Mouse (Mus musculus): ENCODE measurements around the gene Gm45234. TPM values are rescaled to one million over a fixed set of nuclear protein-coding genes. Genes with fewer than 3 reads are reported as not detected.

Gm45234 gene
- polyA plus RNA-seq, 2 experiments, result not detected

GRCm38 (mm10) chr6:124767536-124767919, 11.7 kb upstream of the Gm45234 start:
- H3K27ac ChIP-seq (replicated peaks; ENCODE audit: low read depth, low read length), result no peak overlapping the region
- no peaks in the 10 kb centered on the region for H3K36me3 ChIP-seq (ENCODE audit: control insufficient read depth, insufficient read depth, low read length)
- no peak overlapping the region for H3K4me2 ChIP-seq (replicated peaks; ENCODE audit: low read depth, low read length, severe bottlenecking)
- H3K9ac ChIP-seq (ENCODE audit: low read depth, low read length, severe bottlenecking), result 0 out of 2 replicates have a peak overlapping the region, but pooled peaks have one; percentile 2
- no peak for DNase-seq (ENCODE audit: low spot score)
- H3K9me3 ChIP-seq (ENCODE audit: control insufficient read depth, low read length), result no peaks in the 10 kb centered on the region
- H3K27me3 ChIP-seq (ENCODE audit: control insufficient read depth, insufficient read depth, low read length), result peaks cover 8% of the 10 kb centered on the region; the same call in 1 of the 2 replicates
- no peak for TF ChIP-seq POLR2A (IDR thresholded peaks at IDR 0.05; ENCODE audit: borderline replicate concordance, extremely low read depth, insufficient read depth, insufficient read length)
- 50% methylated on average over 4 of the region's 4 CpGs for WGBS
- no peak for ATAC-seq (ENCODE audit: low FRiP score, low read depth)
- H3K4me1 ChIP-seq (ENCODE audit: control insufficient read depth, insufficient read depth, low read length), result peaks cover 12% of the 10 kb centered on the region; the same call in 1 of the 2 replicates
- H3K4me3 ChIP-seq (replicated peaks; ENCODE audit: low read length), result no peak overlapping the region

- H3K9ac ChIP-seq (ENCODE audit: low read depth, low read length, severe bottlenecking), result no peak overlapping the region
- no peak overlapping the region for H3K4me2 ChIP-seq (replicated peaks; ENCODE audit: low read depth, low read length, severe bottlenecking)
- no peak for DNase-seq (ENCODE audit: low spot score)
- ATAC-seq (ENCODE audit: low FRiP score, low read depth), result no peak
- no peak for TF ChIP-seq POLR2A (IDR thresholded peaks at IDR 0.05; ENCODE audit: borderline replicate concordance, extremely low read depth, insufficient read depth, insufficient read length)
- H3K27ac ChIP-seq (replicated peaks; ENCODE audit: low read depth, low read length), result no peak overlapping the region
- 88% methylated on average over 7 of the region's 7 CpGs for whole genome bisulfite sequencing
- H3K27me3 ChIP-seq (ENCODE audit: control insufficient read depth, insufficient read depth, low read length), result peaks cover 8% of the 10 kb centered on the region; the same call in 1 of the 2 replicates
- H3K4me3 ChIP-seq (replicated peaks; ENCODE audit: low read length), result no peak overlapping the region
- H3K4me1 ChIP-seq (ENCODE audit: control insufficient read depth, insufficient read depth, low read length), result peaks cover 12% of the 10 kb centered on the region; the same call in 1 of the 2 replicates
- no peaks in the 10 kb centered on the region for H3K36me3 ChIP-seq (ENCODE audit: control insufficient read depth, insufficient read depth, low read length)
- H3K9me3 ChIP-seq (ENCODE audit: control insufficient read depth, low read length), result no peaks in the 10 kb centered on the region
Measured at GRCm38 (mm10) chr6:124765951-124766350, 10.1 kb upstream of the Gm45234 start.

GRCm38 (mm10) chr6:124759259-124759658, 3.4 kb upstream of the Gm45234 start:
- H3K9ac ChIP-seq (ENCODE audit: low read depth, low read length, severe bottlenecking), result 0 out of 2 replicates have a peak overlapping the region, but pooled peaks have one; percentile 93
- ATAC-seq (ENCODE audit: low FRiP score, low read depth) (peak; percentile 21; the same call in 1 of the 2 replicates), DNase-seq (ENCODE audit: low spot score) (peak; percentile 85)
- WGBS, result 1% methylated on average over 5 of the region's 5 CpGs
- no peak overlapping the region for H3K4me3 ChIP-seq (replicated peaks; ENCODE audit: low read length)
- peaks cover 2% of the 10 kb centered on the region; the same call in 1 of the 2 replicates for H3K36me3 ChIP-seq (ENCODE audit: control insufficient read depth, insufficient read depth, low read length)
- H3K27ac ChIP-seq (replicated peaks; ENCODE audit: low read depth, low read length), result peak overlapping the region; percentile 98
- peak; percentile 11; the same call in 1 of the 2 replicates for TF ChIP-seq POLR2A (IDR thresholded peaks at IDR 0.05; ENCODE audit: borderline replicate concordance, extremely low read depth, insufficient read depth, insufficient read length)
- H3K4me1 ChIP-seq (ENCODE audit: control insufficient read depth, insufficient read depth, low read length), result peaks cover 28% of the 10 kb centered on the region
- peak overlapping the region; percentile 72 for H3K4me2 ChIP-seq (replicated peaks; ENCODE audit: low read depth, low read length, severe bottlenecking)
- no peaks in the 10 kb centered on the region for H3K27me3 ChIP-seq (ENCODE audit: control insufficient read depth, insufficient read depth, low read length)
- H3K9me3 ChIP-seq (ENCODE audit: control insufficient read depth, low read length), result no peaks in the 10 kb centered on the region

- DNase-seq (ENCODE audit: low spot score) (no peak), ATAC-seq (ENCODE audit: low FRiP score, low read depth) (no peak)
- no peak overlapping the region for H3K4me3 ChIP-seq (replicated peaks; ENCODE audit: low read length)
- peaks cover 6% of the 10 kb centered on the region; the same call in 1 of the 2 replicates for H3K36me3 ChIP-seq (ENCODE audit: control insufficient read depth, insufficient read depth, low read length)
- TF ChIP-seq POLR2A (IDR thresholded peaks at IDR 0.05; ENCODE audit: borderline replicate concordance, extremely low read depth, insufficient read depth, insufficient read length), result 0 out of 2 replicates have a peak, but pooled peaks have one; percentile 7
- 58% methylated on average over 2 of the region's 2 CpGs for WGBS
- H3K27ac ChIP-seq (replicated peaks; ENCODE audit: low read depth, low read length), result peak overlapping the region; percentile 98
- H3K4me1 ChIP-seq (ENCODE audit: control insufficient read depth, insufficient read depth, low read length), result peaks cover 32% of the 10 kb centered on the region
- H3K4me2 ChIP-seq (replicated peaks; ENCODE audit: low read depth, low read length, severe bottlenecking), result peak overlapping the region; percentile 72
- no peaks in the 10 kb centered on the region for H3K9me3 ChIP-seq (ENCODE audit: control insufficient read depth, low read length)
- no peaks in the 10 kb centered on the region for H3K27me3 ChIP-seq (ENCODE audit: control insufficient read depth, insufficient read depth, low read length)
- H3K9ac ChIP-seq (ENCODE audit: low read depth, low read length, severe bottlenecking), result 0 out of 2 replicates have a peak overlapping the region, but pooled peaks have one; percentile 93
Measured at GRCm38 (mm10) chr6:124758849-124759232, 3.0 kb upstream of the Gm45234 start.

- H3K27me3 ChIP-seq (ENCODE audit: control insufficient read depth, insufficient read depth, low read length), result no peaks in the 10 kb centered on the region
- H3K36me3 ChIP-seq (ENCODE audit: control insufficient read depth, insufficient read depth, low read length), result peaks cover 11% of the 10 kb centered on the region; the same call in 1 of the 2 replicates
- H3K9me3 ChIP-seq (ENCODE audit: control insufficient read depth, low read length), result no peaks in the 10 kb centered on the region
- H3K27ac ChIP-seq (replicated peaks; ENCODE audit: low read depth, low read length), result peak overlapping the region; percentile 98
- TF ChIP-seq POLR2A (IDR thresholded peaks at IDR 0.05; ENCODE audit: borderline replicate concordance, extremely low read depth, insufficient read depth, insufficient read length), result no peak
- 30% methylated on average over 5 of the region's 5 CpGs for WGBS
- peak overlapping the region; percentile 77 for H3K4me3 ChIP-seq (replicated peaks; ENCODE audit: low read length)
- H3K4me2 ChIP-seq (replicated peaks; ENCODE audit: low read depth, low read length, severe bottlenecking), result peak overlapping the region; percentile 72
- no peak for ATAC-seq (ENCODE audit: low FRiP score, low read depth)
- H3K4me1 ChIP-seq (ENCODE audit: control insufficient read depth, insufficient read depth, low read length), result peaks cover 36% of the 10 kb centered on the region
- peak overlapping the region; percentile 93 for H3K9ac ChIP-seq (ENCODE audit: low read depth, low read length, severe bottlenecking)
- peak; percentile 60 for DNase-seq (ENCODE audit: low spot score)
Measured at GRCm38 (mm10) chr6:124757909-124758848, 2.4 kb upstream of the Gm45234 start.
